Mouse (Mus musculus): ENCODE results near the gene Pdik1l.
"Not testable (repeated sequence)": the region's sequence is repeated elsewhere in the genome, so short reads cannot be mapped to it uniquely, and the experiment has no call there.

Pdik1l gene

DNA sequence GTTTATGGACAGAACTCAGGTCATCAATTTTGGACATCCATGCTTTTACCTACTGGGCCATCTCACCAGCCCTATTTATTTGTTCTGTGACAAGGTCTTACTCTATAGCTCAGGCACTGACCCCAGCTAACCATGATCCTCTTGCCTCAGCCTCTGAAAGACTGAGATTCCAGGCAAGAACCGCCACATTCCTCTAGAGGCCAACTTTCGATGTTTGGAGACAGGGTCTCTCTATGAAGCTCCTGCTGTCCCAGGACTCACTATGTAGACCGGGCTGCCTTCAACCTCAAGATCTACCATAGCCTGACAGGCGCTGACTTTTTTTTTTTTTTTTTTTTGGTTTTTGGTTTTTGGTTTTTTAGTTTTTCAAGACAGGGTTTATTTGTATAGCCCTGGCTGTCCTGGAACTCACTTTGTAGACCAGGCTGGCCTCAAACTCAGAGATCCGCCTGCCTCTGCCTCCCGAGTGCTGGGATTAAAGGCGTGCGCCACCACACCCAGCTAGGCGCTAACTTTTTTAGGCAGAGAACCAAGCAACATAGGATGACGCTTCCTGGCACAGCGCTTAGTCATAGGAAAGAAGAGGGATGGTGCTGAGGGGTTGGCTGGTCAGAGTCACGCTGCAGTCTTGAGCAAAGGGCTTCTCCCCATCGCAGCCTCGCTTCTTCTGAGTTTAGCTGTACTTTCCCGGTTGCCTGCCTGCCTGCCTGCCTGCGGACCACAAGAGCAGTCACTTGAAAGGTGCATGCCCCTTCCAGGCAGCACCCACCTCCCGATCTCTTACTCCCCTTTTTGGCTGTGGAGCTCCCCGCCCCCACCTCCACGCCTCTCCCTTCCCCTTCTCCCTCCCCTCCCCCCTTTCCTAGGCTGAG lies 11.2 kb upstream of the Pdik1l start:
- in situ Hi-C loops (cut with MboI, MseI), result no loop called here

DNA sequence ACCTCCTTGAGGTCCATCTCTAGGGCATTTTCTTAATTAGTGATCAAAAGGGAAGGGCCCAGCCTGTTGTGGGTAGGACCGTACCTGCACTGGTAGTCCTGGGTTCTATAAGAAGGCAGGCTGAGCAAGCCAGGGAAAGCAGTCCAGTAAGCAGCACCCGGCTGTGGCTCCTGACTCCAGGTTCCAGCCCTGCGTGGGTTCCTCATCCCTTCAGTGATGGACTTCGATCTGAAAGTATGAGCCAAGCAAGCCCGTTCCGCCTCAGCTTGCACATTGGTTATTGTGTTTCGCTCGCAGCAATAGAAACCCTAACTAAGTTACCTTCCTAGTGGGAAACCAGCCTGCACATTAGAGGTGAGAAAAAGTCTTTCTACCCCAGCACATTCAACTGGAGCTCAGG lies 9.7 kb upstream of the Pdik1l start:
- in situ Hi-C loops (cut with MboI, MseI), result no loop called here

DNA sequence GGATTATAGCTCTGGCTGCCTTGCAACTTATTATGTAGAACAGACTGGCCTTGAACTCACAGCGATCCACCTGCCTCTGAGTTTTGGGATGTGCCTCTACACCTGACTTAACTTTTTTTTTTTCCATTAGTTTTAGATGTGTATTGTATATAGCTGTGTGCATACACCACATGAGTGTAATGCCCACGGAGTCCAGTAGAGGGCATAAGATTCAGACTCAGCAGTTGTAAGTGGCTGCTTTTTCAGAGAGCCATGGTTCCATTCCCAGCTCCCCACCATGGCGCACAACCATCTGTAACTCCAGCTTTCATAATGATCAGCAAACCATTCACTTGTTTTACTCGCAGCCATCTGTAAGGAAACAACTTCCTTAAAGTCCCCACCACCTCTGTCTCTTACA lies 8.8 kb upstream of the Pdik1l start:
- in situ Hi-C loops (cut with MboI, MseI), result no loop called here

DNA sequence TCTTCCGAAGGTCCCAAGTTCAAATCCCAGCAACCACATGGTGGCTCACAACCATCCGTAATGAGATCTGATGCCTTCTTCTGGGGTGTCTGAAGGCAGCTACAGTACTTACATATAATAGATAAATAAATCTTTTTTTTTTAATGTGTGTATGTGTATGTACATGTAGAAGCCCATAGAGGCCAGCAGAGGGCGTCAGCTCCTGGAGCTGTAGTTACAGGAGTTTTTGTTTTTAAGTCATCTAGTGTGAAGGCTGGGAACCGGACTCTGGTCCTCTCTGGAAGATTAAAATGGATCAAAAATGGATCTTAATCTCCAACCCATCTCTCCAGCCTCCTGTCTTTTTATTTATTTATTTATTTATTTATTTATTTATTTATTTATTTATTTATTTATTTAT lies 8.4 kb upstream of the Pdik1l start:
- in situ Hi-C loops (cut with MboI, MseI), result not testable (repeated sequence)

DNA sequence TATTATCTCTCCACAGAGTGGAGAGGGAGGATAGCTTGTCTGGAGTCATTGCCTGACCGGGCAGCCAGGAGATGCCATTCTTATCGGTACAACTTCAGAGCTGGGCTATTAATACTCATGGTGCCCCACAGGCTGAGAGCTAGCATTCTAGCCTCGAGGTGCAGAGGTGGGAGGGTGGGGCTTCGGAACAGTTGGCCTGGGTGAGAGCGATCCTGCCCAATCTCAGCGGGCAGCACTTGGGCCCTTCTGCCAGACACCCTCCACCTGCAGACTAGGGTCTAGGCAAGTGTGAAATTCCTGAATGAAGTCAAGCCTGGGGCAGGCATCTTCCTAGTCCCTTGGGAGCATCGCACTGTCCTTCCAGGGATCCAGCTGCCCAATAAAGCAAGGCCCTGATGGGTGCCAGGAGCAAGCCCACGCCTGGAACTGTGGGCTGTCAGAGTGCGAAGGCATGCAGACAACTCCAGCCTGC lies 6.0 kb upstream of the Pdik1l start:
- in situ Hi-C loops (cut with MboI, MseI), result no loop called here

DNA sequence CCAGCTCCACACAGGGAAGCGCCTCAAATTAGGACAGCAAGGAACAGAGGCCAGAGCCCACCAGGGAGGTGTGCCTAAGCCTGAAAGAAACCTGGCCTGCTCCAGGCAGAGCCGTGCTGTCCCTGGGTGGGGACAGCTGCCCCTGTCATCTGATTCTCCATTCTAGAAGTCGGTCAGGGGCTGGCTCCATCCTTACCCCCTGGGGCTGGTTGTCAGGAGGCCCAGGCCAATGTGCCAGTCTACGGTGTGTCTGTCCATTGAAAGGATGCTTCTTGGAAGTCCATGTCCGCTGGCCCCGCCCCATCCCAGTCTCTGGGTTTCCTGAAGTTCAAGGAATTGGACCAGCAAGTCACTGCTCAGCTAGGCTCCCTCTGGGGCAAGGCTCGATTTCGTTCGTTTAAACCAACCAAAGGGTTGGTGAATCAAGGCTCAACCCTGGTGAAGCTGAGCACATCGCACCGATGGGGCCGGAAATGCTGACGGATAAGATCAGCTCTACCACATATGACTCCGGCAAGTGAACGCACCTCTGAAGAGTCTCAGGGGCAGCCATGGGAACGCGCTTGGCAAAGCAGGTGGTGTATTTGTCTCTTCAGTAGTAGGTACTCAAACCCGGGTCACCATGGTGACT lies 5.5 kb upstream of the Pdik1l start:
- in situ Hi-C loops (cut with MboI, MseI), result no loop called here

DNA sequence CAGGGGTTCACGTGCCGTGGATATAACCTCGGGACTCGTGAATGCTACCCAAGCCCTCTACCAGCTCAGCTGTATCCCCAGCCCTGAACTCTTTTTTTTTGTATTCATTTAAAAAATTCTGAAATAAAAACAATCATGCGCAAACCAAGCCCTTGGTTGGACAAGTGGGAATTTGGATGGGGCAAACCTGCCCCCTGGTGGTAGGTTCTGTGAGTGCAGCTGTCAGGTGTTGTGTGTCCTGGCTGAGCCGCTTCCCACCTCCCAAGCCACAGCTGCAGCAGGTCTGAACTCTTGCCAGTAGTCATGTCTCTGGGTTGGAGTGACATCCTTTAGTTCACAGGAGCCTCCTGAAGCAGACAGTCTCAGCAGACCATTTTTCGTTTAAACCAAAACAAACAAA lies 4.4 kb upstream of the Pdik1l start:
- in situ Hi-C loops (cut with MboI, MseI), result no loop called here

DNA sequence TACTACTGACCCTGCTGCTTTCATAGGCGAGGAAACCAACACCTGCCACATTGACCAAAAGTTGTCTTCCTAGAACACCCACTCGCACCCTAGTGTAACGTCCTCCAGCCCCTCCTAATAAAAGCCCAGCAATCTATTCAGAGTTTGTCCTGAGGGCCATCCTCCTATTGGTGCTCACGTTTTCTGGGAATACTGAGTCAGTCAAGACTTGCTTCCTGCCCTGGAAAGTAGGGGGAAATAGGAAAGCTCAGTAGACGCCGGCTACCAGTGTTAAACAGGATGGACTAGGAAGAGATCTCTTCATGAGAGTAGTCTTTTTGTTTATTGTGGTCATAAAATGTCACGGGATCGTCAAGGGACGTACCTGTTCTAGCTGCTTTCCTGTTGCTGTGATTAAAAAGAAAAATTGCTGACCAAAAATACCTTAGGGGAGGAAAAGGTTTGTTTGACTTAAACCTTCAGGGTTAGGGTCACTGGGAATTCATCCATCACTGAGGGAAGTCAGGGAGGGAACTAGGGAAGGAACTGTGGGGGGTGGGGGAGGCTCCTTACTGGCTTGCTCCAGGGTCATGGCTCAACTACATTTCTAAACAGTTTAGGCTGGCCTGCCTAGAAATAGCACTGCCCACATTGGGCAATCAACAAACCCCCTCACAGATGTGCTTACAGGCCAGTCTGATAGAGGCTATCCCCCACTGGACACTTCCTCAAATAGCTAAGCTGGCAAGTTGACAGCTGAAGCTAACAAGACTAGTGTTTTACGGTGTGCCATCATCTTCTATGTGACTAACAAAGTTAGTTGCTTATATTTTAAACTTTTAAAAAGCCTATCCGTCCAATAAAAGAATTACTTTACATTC lies 932 bp upstream of the Pdik1l start:
- in situ Hi-C loops (cut with MboI, MseI), result no loop called here

DNA sequence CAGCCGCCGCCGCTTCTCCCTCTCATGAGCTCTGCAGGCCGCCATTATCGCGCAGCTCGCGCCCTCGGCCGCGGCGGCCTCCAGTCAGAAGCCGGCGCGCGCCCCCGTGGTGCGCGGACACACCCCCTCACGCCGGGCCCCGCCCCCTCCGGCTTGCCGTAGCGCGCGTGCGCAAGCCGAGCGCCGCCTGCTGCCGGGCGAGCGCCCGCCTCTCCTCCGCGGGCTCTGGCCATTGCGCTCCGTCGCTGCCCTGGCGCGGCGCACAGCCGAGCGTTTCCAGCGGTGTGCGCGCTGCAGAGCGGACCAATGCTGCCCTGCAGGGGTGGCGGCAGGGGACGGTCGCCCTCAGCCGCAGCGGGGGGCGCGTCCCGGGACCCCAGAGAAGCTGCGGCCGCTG lies 529 bp downstream of the Pdik1l start:
- in situ Hi-C loops (cut with MboI, MseI), result no loop called here

DNA sequence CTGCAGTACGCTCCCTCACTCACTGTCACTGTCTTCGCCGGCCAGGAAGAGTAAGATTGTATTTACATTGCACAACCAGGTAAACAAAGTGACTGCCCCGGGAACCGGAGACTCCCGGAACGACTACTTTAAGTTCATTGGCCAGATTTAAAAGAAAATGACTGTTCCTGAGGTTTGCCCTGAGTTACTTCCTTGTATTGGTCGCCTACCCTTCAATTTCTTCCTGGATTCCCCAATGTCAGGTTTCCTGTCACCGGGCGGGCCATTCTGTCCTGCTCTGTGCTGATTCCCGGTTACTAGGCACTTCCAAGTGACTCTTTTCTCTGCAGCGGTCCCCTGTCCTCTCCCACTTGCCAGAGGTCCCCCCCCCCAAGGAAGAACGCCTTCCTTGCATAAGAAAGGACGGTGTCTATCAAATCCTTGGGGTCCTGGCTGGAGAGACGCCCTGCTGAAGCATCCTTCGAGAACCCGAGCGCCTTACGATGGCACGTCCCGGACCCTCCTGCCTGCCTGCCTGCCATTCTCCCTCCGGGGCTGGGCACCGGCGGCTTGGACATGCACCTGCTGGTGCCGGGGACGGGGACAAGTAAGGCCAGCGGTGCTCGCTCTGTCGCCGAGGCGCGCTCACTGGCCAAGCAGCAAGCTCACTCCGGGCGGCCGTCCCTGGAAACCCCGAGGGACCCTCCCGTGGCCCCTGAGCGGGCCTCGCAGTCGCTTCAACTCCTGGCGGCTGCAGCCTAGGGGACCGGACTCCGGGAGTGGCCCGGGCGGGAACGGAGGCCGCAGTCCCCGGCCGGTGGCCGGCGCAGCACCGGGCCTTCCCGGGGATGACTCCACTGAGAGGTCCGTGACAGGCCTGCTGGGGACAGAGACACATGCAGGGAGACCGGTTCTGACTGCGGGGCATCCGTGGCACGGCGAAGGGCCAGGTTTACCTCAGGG lies 1.2 kb downstream of the Pdik1l start:
- in situ Hi-C loops (cut with MboI, MseI), result no loop called here

DNA sequence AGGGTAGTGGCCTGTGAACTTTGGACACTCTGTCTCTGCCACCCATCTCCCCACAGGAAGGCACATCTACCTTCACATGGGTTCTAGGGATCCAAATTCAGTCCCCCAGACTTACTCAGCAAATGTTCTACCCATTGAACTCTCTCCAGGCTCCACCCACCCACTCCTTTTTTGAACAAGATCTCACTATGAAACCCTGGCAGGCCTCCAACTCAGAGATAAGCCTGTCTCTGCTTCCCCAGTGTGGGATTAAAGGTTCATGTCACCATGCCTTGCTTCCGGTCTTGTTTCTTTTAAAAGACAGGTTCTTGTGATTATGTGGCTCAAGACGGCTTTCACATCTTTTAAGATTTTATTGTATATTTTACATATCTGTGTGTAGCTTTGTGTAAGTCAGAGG lies 2.8 kb downstream of the Pdik1l start:
- in situ Hi-C loops (cut with MboI, MseI), result no loop called here

DNA sequence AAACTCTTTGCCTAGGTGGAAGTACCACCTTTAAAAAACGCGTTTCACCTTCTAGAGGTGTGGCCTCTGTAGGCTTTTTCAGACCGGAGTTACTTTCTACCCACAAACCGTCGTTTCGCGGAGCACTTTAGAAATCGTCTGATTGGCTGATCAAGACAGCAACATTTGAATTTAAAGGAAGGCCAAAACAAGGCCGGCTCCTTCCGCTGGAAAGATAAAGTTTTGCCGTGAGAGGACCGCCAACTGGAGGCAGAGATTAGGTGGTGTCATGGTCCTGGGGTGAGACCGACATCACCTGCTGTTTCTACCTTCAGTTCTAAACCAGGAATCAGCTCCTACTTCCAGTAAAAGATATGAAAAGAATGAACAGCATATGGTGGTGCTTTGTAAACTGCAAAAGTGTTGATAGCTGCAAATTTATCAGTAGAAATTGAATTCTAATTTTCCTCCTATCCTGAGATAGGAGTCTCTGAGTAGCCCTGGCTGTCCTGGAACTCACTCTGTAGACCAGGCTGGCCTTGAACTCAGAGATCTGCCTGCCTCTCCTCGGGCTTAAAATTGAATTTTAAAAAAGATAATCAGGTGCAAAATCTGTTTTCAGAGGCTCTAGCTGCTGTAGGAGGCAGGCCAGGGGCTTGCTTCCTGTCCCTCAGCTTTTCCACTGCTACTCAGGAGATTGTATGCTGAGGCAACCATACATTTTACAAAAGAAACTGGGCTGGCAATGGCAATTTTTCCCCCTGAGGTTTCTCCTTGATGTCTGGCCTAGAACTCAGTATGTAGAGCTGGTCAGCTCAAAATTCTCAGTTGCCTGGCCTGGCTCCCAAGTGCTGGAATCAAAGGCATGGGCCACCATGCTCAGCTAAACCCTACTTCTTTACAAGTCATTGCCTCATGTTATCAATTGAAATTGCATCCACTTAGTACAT lies 14.0 kb downstream of the Pdik1l start:
- in situ Hi-C loops (cut with MboI, MseI), result no loop called here

DNA sequence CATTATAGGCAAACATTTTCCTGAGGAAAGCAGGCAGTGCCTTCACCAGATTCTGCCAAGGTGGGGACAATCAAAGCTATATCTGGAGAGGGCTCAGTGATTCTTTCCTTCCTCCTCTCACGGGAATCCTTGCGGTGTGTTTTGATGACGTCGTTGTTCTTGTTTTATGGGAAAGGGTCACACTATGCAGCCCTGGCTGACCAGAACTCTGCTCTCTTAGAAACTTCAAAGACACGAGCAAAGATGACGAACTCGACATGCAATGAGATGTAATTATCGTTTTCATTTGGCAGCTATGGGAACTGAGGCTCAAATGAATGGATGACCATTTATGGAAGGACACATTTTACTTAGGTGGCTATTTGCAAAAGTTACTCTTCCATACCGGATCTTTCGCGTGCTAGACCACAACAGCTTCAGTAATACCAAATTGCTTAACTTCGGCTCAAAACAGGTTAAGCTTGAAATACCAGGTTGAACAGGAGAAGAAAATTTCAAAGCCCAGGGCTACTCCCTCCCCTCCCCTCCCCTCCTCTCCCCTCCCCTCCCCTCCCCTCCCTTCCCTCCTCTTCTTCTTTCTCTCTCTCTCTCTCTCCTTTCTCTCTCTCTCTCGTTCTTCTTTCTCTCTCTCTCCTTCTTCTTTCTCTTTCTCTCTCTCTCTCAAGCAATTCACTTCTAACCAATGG lies 14.8 kb downstream of the Pdik1l start:
- in situ Hi-C loops (cut with MboI, MseI), result no loop called here

DNA sequence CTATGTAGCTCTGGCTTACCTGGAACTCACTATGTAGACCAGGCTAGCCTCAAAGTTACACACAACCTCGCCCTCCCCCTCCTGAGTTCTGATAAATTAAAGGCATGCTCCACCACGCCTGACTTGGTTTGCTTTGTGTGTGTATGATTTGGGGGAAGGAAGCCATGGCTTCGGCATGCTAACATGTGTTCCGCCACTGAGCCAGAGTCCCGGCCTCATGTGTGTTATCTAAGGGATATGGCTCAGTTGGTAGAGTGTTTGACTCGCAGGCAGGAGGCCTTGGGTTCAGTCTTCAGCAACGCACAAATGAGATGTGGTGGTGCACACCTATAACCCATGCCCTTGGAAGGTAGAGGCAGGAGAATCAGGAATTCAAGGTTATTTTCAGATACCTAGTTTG lies 15.7 kb downstream of the Pdik1l start:
- in situ Hi-C loops (cut with MboI, MseI), result no loop called here

DNA sequence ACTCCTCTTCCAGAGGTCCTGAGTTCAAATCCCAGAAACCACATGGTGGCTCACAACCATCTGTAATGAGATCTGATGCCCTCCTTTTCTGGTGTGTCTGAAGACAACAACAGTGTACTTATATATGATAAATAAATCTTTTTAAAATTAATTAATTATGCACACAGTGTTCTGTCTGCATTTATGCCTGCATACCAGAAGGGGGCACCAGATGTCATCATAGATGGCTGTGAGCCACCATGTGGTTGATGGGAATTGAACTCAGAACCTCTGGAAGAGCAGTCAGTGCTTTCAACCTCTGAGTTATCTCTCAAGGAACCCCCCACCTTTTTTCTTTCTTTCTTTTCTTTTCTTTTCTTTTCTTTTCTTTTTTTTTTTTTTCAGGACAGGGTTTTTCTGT lies 18.1 kb downstream of the Pdik1l start:
- in situ Hi-C loops (cut with MboI, MseI), result not testable (repeated sequence)

DNA sequence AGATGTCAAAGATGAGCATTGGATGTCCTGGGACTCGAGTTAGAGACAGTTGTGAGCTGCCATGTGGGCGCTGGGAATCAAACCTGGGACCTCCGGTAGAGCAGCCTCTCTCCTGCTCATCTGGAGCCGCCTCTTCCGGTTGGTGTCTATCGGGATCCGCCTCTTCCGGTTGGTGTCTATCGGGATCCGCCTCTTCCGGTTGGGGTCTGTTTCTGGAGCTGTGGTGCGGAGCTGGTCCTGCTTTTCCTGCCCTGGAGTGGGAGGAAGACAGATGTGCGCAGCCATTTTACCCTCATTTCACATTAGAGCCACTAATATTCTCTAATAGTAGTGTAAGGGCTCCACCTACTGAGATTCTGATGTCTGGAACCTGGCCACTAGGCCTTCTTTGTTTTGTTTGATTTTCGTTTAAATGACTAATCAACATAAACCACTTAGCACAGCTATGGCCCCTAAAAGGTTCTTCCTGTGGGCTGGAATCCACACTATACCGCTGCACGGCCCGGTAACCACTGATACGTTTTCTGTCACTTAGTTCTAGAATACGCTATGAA lies 19.5 kb downstream of the Pdik1l start:
- in situ Hi-C loops (cut with MboI, MseI), result no loop called here

DNA sequence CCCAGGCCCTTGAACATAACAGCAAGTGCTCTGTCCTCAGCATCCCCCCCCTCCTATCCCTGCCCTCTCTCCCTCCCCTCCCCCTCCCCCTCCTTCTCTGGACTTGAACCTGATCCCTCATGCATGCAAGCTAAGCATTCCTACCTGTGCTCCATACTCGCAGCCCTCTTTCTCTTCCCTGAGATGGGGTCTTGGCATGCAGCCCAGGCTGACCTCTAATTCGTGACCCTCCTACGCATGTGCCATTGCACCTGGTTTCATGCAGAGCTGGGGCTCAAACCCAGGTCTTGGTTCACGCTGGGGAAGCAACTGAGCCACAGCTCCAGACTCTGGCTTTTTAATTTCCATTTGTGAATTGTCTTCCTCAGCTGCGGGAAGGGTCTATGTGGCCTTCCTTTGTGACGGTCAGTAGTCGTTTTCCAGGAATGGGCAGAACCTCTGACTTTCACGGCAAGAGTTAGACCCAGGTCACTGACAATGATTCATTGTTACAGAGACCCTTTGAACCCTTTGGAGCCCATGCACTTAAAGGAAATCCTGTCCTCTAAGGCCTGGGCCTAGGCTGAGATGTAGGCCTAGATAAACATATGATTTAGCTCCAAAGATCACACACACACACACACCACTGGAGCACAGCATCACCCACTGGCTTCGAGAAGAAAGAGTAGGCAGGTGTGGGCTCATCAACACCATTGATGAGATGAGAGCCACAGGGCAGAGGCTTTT lies 21.7 kb downstream of the Pdik1l start:
- in situ Hi-C loops (cut with MboI, MseI), result no loop called here

DNA sequence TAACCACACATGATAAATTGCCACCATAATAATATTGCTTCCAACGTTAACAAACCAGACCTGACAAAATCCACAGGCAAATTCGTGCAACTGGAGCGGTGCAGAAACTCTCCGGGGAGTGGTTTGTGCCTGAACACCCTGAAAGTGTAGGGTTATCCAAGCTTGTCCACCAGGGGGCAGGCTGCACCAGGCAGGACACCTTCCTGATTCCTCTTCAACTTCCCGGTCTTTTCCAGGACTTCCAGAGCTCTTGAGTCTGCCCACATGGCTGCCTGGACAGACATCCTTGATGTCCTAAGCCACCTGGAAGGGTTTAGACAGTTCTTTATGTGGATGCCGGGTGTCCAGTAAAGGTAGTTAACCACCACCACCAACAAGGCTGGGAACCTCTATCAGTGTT lies 24.5 kb downstream of the Pdik1l start:
- in situ Hi-C loops (cut with MboI, MseI), result no loop called here

DNA sequence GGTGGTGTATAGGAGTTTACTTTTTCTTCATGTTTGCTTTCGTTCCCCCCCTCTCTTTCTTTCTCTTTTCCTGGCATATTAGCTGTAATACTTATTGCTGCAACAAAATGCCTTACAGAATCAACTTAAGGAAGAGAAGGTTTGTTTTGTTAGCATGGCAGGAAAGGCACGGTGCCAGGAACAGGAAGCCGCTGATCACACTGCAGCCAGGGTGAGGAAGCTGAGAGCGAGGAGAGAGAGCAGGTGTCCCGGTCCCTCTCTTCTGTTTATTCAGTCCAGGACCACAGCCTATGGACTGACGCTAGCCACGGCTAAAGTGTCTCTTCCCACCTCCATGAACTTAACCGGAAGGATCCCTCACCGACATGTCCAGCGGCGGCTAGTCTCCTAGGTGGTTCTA lies 29.3 kb downstream of the Pdik1l start:
- in situ Hi-C loops (cut with MboI, MseI), result no loop called here

All from T-helper 2 cell (primary cell).